Mouse (Mus musculus) heart, embryonic 13.5 days (tissue): ENCODE results near the gene Olfr1205. TPM values are rescaled to one million over a fixed set of nuclear protein-coding genes. Genes with fewer than 3 reads are reported as not detected.

Source experiments
- ATAC-seq: fragments of 200-750 bp; cut with Nextera tagmentation; 2 replicates; pipeline ENCODE4 v1.8.0; 2017; ENCODE audit warnings: moderate TSS enrichment; ENCODE audit not compliant: insufficient number of reproducible peaks, low FRiP score, low TSS enrichment; ENCODE audit errors: extremely low read depth
- H3K27ac ChIP-seq: fragments of 300-500 bp; sonication (generic); replicated peaks from 2 replicates; pipeline ENCODE4 v1.5.1; 2015; ENCODE audit warnings: moderate library complexity, mild to moderate bottlenecking, inconsistent platforms
- H3K27me3 ChIP-seq: fragments of 300-500 bp; sonication (generic); replicated peaks from 2 replicates; pipeline ENCODE4 v1.6.1; 2015; ENCODE audit warnings: mild to moderate bottlenecking, inconsistent platforms
- H3K36me3 ChIP-seq: fragments of 300-500 bp; sonication (generic); 2 replicates; pipeline ENCODE4 v1.6.1; 2015; ENCODE audit warnings: mild to moderate bottlenecking, inconsistent platforms
- H3K4me1 ChIP-seq: fragments of 300-500 bp; sonication (generic); 2 replicates; pipeline ENCODE4 v1.6.1; 2015; ENCODE audit warnings: inconsistent platforms
- H3K4me2 ChIP-seq: fragments of 300-500 bp; sonication (generic); 2 replicates; pipeline ENCODE4 v1.6.1; 2015; ENCODE audit warnings: inconsistent platforms, mild to moderate bottlenecking, moderate library complexity
- H3K4me3 ChIP-seq: fragments of 300-500 bp; sonication (generic); 2 replicates; pipeline ENCODE4 v1.5.1; 2015; ENCODE audit warnings: moderate library complexity, mild to moderate bottlenecking, inconsistent platforms
- H3K9ac ChIP-seq: fragments of 300-500 bp; sonication (generic); 2 replicates; pipeline ENCODE4 v1.6.1; 2015; ENCODE audit warnings: inconsistent platforms, mild to moderate bottlenecking, moderate library complexity
- H3K9me3 ChIP-seq: fragments of 300-500 bp; sonication (generic); 2 replicates; pipeline ENCODE4 v1.6.1; 2016; ENCODE audit warnings: inconsistent platforms
- WGBS: fragments of 180-500 bp; shearing (Covaris S2); methylation state at CpG from one replicate; pipeline ENCODE4 v1.1.7; 2015; ENCODE audit warnings: mixed read lengths; 5-methylcytosine and 5-hydroxymethylcytosine counted together
- polyA plus RNA-seq: library from polyadenylated mRNA; unstranded; fragments of >200 nt; fragmentation: Nextera tagmentation; extraction: Ambion mirVana; gene quantifications from 2 replicates; pipeline ENCODE4 v1.2.1, GENCODE M21; 2015

Olfr1205 gene
- polyA plus RNA-seq: not detected in 2 replicates

GRCm38 (mm10) chr2:88829437-88829836 lies at the start of gene Olfr1205:
Gene Olfr1205 (plus strand): TSS chr2:88829737.
- Histone ChIP-seq H3K27ac (no peak within 1 kb of the TSS), H3K4me3 (no peak within 1 kb of the TSS), H3K4me2 (no peak within 1 kb of the TSS), H3K9me3 (no peaks in the 10 kb centered on the region; the same call in 1 of the 2 replicates), H3K4me1 (no peaks in the 10 kb centered on the region), H3K9ac (no peak within 1 kb of the TSS), H3K36me3 (no peaks in the 10 kb centered on the region), H3K27me3 (no peaks in the 10 kb centered on the region)
- 72% methylated on average over 2 of the region's 2 CpGs for WGBS
- ATAC-seq: no peak

DNA sequence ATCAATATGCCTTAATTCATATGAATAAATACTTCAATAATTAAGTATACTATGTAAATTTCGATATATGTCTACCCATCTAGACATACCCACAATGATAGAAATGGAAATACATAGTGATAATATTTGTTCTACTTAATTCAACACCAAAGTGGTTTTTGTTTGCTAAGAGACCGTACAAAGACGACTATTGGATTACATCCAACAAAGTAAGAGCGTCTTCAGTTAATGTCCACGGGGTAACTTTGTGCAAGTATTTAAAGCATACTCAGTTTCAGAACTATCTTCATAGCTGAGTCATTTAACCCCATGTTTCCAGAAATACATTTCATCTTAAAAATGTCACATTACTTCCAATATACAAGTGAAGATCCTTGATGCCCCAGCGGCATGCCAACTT lies 36.8 kb upstream of the Olfr1205 start, which contains the start of gene Olfr1201:
TSS of gene Olfr1201 (plus strand) at position 301 of the 400 bp plus-strand sequence.
- no peak within 1 kb of the TSS for H3K4me2 ChIP-seq
- no peak for ATAC-seq
- WGBS: 74% methylated on average over 6 of the region's 6 CpGs
- H3K27me3 ChIP-seq: no peaks in the 10 kb centered on the region
- no peaks in the 10 kb centered on the region for H3K4me1 ChIP-seq
- no peak within 1 kb of the TSS for H3K9ac ChIP-seq
- no peaks in the 10 kb centered on the region for H3K36me3 ChIP-seq
- no peak within 1 kb of the TSS for H3K27ac ChIP-seq
- no peaks in the 10 kb centered on the region; the same call in 1 of the 2 replicates for H3K9me3 ChIP-seq
- no peak within 1 kb of the TSS for H3K4me3 ChIP-seq

DNA sequence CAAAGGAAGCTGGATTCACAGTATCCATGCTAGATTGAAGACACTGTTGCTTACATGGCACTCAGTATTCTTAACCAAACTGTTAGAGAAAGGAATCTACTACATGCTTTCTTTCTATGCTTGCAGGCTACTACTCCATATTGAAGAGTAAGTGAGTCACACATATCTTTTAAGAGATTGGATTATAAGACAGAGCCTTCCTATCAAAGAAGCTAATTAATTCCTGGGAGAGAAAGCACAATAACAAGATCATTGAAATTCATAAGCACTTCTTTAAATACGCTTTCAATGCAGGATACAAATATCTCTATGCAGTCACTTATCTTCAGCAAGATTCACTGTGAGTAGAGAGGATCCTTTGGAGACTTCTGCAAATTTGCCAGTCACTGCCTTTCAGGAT lies 15.3 kb upstream of the Olfr1205 start, which contains the start of gene Olfr1202:
TSS of gene Olfr1202 (plus strand) at position 301 of the 400 bp plus-strand sequence.
- WGBS: 66% methylated on average over 1 of the region's 1 CpGs
- no peak within 1 kb of the TSS for H3K4me3 ChIP-seq
- H3K36me3 ChIP-seq: no peaks in the 10 kb centered on the region
- H3K4me2 ChIP-seq: no peak within 1 kb of the TSS
- no peak within 1 kb of the TSS for H3K9ac ChIP-seq
- H3K27me3 ChIP-seq: no peaks in the 10 kb centered on the region
- no peaks in the 10 kb centered on the region for H3K4me1 ChIP-seq
- no peak for ATAC-seq
- no peaks in the 10 kb centered on the region for H3K9me3 ChIP-seq
- no peak within 1 kb of the TSS for H3K27ac ChIP-seq

GRCm38 (mm10) chr2:88838477-88838876 lies 8.9 kb downstream of the Olfr1205 start:
- ATAC-seq: no peak
- H3K36me3 ChIP-seq: no peaks in the 10 kb centered on the region
- H3K4me3 ChIP-seq: no peak overlapping the region
- H3K27ac ChIP-seq: no peak overlapping the region
- H3K27me3 ChIP-seq: no peaks in the 10 kb centered on the region
- no peaks in the 10 kb centered on the region for H3K4me1 ChIP-seq
- H3K9me3 ChIP-seq: no peaks in the 10 kb centered on the region
- H3K9ac ChIP-seq: no peak overlapping the region
- no peak overlapping the region for H3K4me2 ChIP-seq
- WGBS: 55% methylated on average over 2 of the region's 2 CpGs

DNA sequence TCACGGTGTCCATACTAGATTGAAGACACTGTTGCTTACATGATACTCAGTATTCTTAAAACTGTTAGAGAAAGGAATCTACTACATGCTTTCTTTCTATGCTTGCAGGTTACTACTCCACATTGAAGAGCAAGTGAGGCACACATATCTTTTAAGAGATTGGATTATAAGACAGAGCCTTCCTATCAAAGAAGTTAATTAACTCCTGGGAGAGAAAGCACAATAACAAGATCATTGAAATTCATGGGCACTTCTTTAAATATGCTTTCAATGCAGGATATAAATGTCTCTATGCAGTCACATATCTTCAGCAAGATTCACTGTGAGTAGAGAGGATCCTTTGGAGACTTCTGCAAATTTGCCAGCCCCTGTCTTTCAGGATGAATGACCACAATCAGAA lies 19.5 kb downstream of the Olfr1205 start, which contains the start of gene Olfr1204:
TSS of gene Olfr1204 (plus strand) at position 301 of the 400 bp plus-strand sequence.
- Histone ChIP-seq H3K4me3 (no peak within 1 kb of the TSS), H3K36me3 (no peaks in the 10 kb centered on the region), H3K9ac (no peak within 1 kb of the TSS), H3K27ac (no peak within 1 kb of the TSS), H3K27me3 (no peaks in the 10 kb centered on the region), H3K4me2 (no peak within 1 kb of the TSS), H3K9me3 (no peaks in the 10 kb centered on the region), H3K4me1 (no peaks in the 10 kb centered on the region)
- WGBS: 81% methylated on average over 1 of the region's 1 CpGs
- no peak for ATAC-seq

DNA sequence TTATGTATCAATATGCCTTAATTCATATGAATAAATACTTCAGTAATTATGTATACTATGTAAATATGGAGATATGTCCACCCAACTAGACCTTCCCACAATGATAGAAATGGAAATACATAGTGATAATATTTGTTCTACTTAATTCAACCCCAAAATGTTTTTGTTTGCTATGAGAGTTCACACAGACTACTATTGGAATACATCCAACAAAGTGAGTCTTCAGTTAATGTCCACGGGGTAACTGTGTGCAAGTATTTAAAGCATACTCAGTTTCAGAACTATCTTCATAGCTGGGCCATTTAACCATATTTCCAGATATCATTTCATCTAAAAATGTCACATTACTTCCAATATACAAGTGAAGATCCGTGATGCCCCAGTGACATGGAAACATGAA lies 33.4 kb downstream of the Olfr1205 start, which contains the start of gene Olfr1206:
TSS of gene Olfr1206 (plus strand) at position 301 of the 400 bp plus-strand sequence.
- WGBS: 67% methylated on average over 2 of the region's 2 CpGs
- Histone ChIP-seq H3K9me3 (no peaks in the 10 kb centered on the region), H3K27me3 (no peaks in the 10 kb centered on the region), H3K4me2 (no peak within 1 kb of the TSS), H3K4me3 (no peak within 1 kb of the TSS), H3K27ac (no peak within 1 kb of the TSS), H3K36me3 (no peaks in the 10 kb centered on the region), H3K4me1 (no peaks in the 10 kb centered on the region), H3K9ac (no peak within 1 kb of the TSS)
- no peak for ATAC-seq

Other genes starting within 250 kb of the Olfr1205 start
- gene Olfr1189, start 243.3 kb upstream of the Olfr1205 start, polyA plus RNA-seq: not detected in 2 replicates
- gene Olfr1191-ps1, start 189.2 kb upstream of the Olfr1205 start, polyA plus RNA-seq: not detected in 2 replicates
- gene Olfr1192-ps1, start 181.2 kb upstream of the Olfr1205 start, polyA plus RNA-seq: not detected in 2 replicates
- not detected in 2 replicates for gene Olfr1193, start 154.1 kb upstream of the Olfr1205 start, polyA plus RNA-seq
- gene Olfr1195, start 140.6 kb upstream of the Olfr1205 start, polyA plus RNA-seq: not detected in 2 replicates
- not detected in 2 replicates for gene Olfr1196, start 125.1 kb upstream of the Olfr1205 start, polyA plus RNA-seq
- not detected in 2 replicates for gene Olfr1197, start 97.4 kb upstream of the Olfr1205 start, polyA plus RNA-seq
- not detected in 2 replicates for gene Olfr1198, start 78.4 kb upstream of the Olfr1205 start, polyA plus RNA-seq
- not detected in 2 replicates for gene Olfr1199, start 69.3 kb upstream of the Olfr1205 start, polyA plus RNA-seq
- not detected in 2 replicates for gene Olfr1200, start 59.2 kb upstream of the Olfr1205 start, polyA plus RNA-seq
- gene Olfr1201, start 36.7 kb upstream of the Olfr1205 start, polyA plus RNA-seq: not detected in 2 replicates
- not detected in 2 replicates for gene Olfr1202, start 15.2 kb upstream of the Olfr1205 start, polyA plus RNA-seq
- not detected in 2 replicates for gene Olfr1204, start 19.6 kb downstream of the Olfr1205 start, polyA plus RNA-seq
- gene Olfr1206, start 33.5 kb downstream of the Olfr1205 start, polyA plus RNA-seq: not detected in 2 replicates
- gene Olfr1208, start 72.6 kb downstream of the Olfr1205 start, polyA plus RNA-seq: not detected in 2 replicates
- not detected in 2 replicates for gene Olfr1209, start 85.4 kb downstream of the Olfr1205 start, polyA plus RNA-seq
- not detected in 2 replicates for gene Olfr1211, start 108.4 kb downstream of the Olfr1205 start, polyA plus RNA-seq
- not detected in 2 replicates for gene Olfr1212, start 124.2 kb downstream of the Olfr1205 start, polyA plus RNA-seq
- gene Gm13762, start 150.5 kb downstream of the Olfr1205 start, polyA plus RNA-seq: not detected in 2 replicates
- gene Olfr1214, start 162.9 kb downstream of the Olfr1205 start, polyA plus RNA-seq: not detected in 2 replicates
- gene Olfr1215, start 177.2 kb downstream of the Olfr1205 start, polyA plus RNA-seq: not detected in 2 replicates
- not detected in 2 replicates for gene Olfr1216, start 188.6 kb downstream of the Olfr1205 start, polyA plus RNA-seq
- not detected in 2 replicates for gene Olfr1217, start 202.3 kb downstream of the Olfr1205 start, polyA plus RNA-seq
- gene Olfr1218, start 231.4 kb downstream of the Olfr1205 start, polyA plus RNA-seq: not detected in 2 replicates